Mouse (Mus musculus) stomach, postnatal 0 days (tissue): Measurements from ENCODE around the gene Eif5a. TPM values are rescaled to one million over a fixed set of nuclear protein-coding genes. Genes with fewer than 3 reads are reported as not detected.
"Not testable (repeated sequence)": the region's sequence is repeated elsewhere in the genome, so short reads cannot be mapped to it uniquely, and the experiment has no call there.

Experiments
- ATAC-seq: fragments of 200-750 bp; cut with Nextera tagmentation; 2 replicates; pipeline ENCODE4 v1.8.0; 2017; ENCODE audit not compliant: low FRiP score, low TSS enrichment
- DNase-seq: peaks from one replicate; pipeline ENCODE4 v3.0.0-alpha.2; 2016; ENCODE audit warnings: low spot score
- H3K27ac ChIP-seq: fragments of 300-500 bp; sonication (generic); replicated peaks from 2 replicates; pipeline ENCODE4 v1.5.1; 2014; ENCODE audit warnings: mild to moderate bottlenecking, control low read depth
- H3K27me3 ChIP-seq: fragments of 300-500 bp; sonication (generic); 2 replicates; pipeline ENCODE4 v1.6.1; 2014; ENCODE audit warnings: low read length; ENCODE audit not compliant: control insufficient read depth, insufficient read depth
- H3K36me3 ChIP-seq: fragments of 300-500 bp; sonication (generic); 2 replicates; pipeline ENCODE4 v1.6.1; 2014; ENCODE audit warnings: low read length, mixed read lengths; ENCODE audit not compliant: control insufficient read depth, insufficient read depth
- H3K4me1 ChIP-seq: fragments of 300-500 bp; sonication (generic); replicated peaks from 2 replicates; pipeline ENCODE4 v1.6.1; 2014; ENCODE audit warnings: antibody characterized with exemption; ENCODE audit not compliant: control insufficient read depth, insufficient read depth
- H3K4me2 ChIP-seq: fragments of 300-500 bp; sonication (generic); replicated peaks from 2 replicates; pipeline ENCODE4 v1.6.1; 2014; ENCODE audit warnings: low read depth, mild to moderate bottlenecking, control low read depth, moderate library complexity
- H3K4me3 ChIP-seq: fragments of 300-500 bp; sonication (generic); 2 replicates; pipeline ENCODE4 v1.5.1; 2014; ENCODE audit warnings: low read depth, low read length, control low read depth
- H3K9ac ChIP-seq: fragments of 300-500 bp; sonication (generic); 2 replicates; pipeline ENCODE4 v1.6.1; 2014; ENCODE audit warnings: mild to moderate bottlenecking, low read length, control low read depth, mixed read lengths
- H3K9me3 ChIP-seq: fragments of 300-500 bp; sonication (generic); 2 replicates; pipeline ENCODE4 v1.6.1; 2016; ENCODE audit warnings: low read length; ENCODE audit not compliant: control insufficient read depth
- CTCF ChIP-seq: IDR thresholded peaks from 2 replicates; pipeline ENCODE4 v1.5.1; 2016; ENCODE audit warnings: antibody characterized with exemption, low read depth, mild to moderate bottlenecking, moderate library complexity
- EP300 ChIP-seq: optimal IDR thresholded peaks from 2 replicates; pipeline ENCODE3; 2016; ENCODE audit warnings: antibody characterized with exemption
- WGBS: fragments of 180-500 bp; shearing (Covaris S2); extraction: QIAGEN DNeasy Blood & Tissue Kit; methylation state at CpG from one replicate; pipeline ENCODE4 v1.1.7; 2014; 5-methylcytosine and 5-hydroxymethylcytosine counted together
- polyA plus RNA-seq: library from polyadenylated mRNA; unstranded; fragments of >200 nt; fragmentation: Nextera tagmentation; extraction: Ambion mirVana; gene quantifications from 2 replicates; pipeline ENCODE4 v1.2.1, GENCODE M21; 2015

Gene Eif5a
- polyA plus RNA-seq, 1 experiment from 2014 or later, result 1,205 TPM

GRCm38 (mm10) chr11:69931769-69932168 lies 10.0 kb upstream of the Eif5a start:
- DNase-seq, result no peak
- Histone ChIP-seq H3K27ac (no peak overlapping the region), H3K9ac (no peak overlapping the region), H3K27me3 (no peaks in the 10 kb centered on the region), H3K36me3 (no peaks in the 10 kb centered on the region), H3K4me3 (no peak overlapping the region), H3K4me2 (no peak overlapping the region), H3K9me3 (no peaks in the 10 kb centered on the region), H3K4me1 (peaks cover 4% of the 10 kb centered on the region)
- no peak for ATAC-seq
- TF ChIP-seq CTCF, result no peak
- TF ChIP-seq EP300, result no peak
- 69% methylated on average over 8 of the region's 8 CpGs for WGBS

GRCm38 (mm10) chr11:69930967-69931537 lies 9.3 kb upstream of the Eif5a start:
- Histone ChIP-seq H3K4me2 (no peak overlapping the region), H3K4me1 (peaks cover 3% of the 10 kb centered on the region), H3K9ac (no peak overlapping the region), H3K4me3 (no peak overlapping the region), H3K27ac (no peak overlapping the region), H3K36me3 (no peaks in the 10 kb centered on the region), H3K27me3 (no peaks in the 10 kb centered on the region), H3K9me3 (no peaks in the 10 kb centered on the region)
- TF ChIP-seq CTCF (no peak), EP300 (no peak)
- no peak for ATAC-seq
- 77% methylated on average over 3 of the region's 3 CpGs for WGBS
- DNase-seq, result no peak

DNA sequence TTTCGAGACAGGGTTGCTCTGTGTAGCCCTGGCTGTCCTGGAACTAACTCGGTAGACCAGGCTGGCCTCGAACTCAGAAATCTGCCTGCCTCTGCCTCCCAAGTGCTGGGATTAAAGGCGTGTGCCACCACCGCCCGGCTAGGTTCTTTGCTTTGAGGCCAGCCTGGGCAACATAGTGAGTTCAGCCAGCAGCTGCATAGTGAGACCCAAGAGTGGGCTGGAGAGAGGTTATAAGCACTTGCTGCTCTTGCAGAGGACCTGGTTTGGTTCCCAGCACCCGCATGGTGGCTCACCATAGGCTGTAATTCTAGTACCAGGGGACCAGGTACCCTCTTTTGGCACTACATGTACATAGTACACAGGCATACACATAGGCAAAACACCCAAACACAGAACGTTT lies 8.4 kb upstream of the Eif5a start:
- H3K4me2 ChIP-seq, H3K4me1 ChIP-seq, H3K27me3 ChIP-seq, H3K4me3 ChIP-seq, H3K36me3 ChIP-seq, H3K9me3 ChIP-seq, ATAC-seq, H3K27ac ChIP-seq, H3K9ac ChIP-seq, DNase-seq: not testable (repeated sequence)
- WGBS, result 86% methylated on average over 8 of the region's 8 CpGs

GRCm38 (mm10) chr11:69929712-69930111 lies 8.0 kb upstream of the Eif5a start:
- H3K4me1 ChIP-seq, result no peaks in the 10 kb centered on the region
- no peaks in the 10 kb centered on the region for H3K36me3 ChIP-seq
- no peak for ATAC-seq
- H3K27ac ChIP-seq, result no peak overlapping the region
- no peaks in the 10 kb centered on the region for H3K27me3 ChIP-seq
- TF ChIP-seq CTCF, result no peak
- TF ChIP-seq EP300, result no peak
- H3K9ac ChIP-seq, result no peak overlapping the region
- H3K9me3 ChIP-seq, result no peaks in the 10 kb centered on the region
- no peak overlapping the region for H3K4me2 ChIP-seq
- H3K4me3 ChIP-seq, result no peak overlapping the region
- no peak for DNase-seq
- 30% methylated on average over 4 of the region's 4 CpGs for WGBS

- Histone ChIP-seq H3K27me3 (no peaks in the 10 kb centered on the region), H3K4me3 (no peak overlapping the region), H3K27ac (no peak overlapping the region), H3K4me2 (no peak overlapping the region), H3K36me3 (no peaks in the 10 kb centered on the region), H3K9me3 (no peaks in the 10 kb centered on the region), H3K9ac (no peak overlapping the region), H3K4me1 (no peaks in the 10 kb centered on the region)
- TF ChIP-seq CTCF, result peak; percentile 19; the same call in 1 of the 2 replicates
- no peak for TF ChIP-seq EP300
- no peak for DNase-seq
- ATAC-seq, result no peak
- 90% methylated on average over 2 of the region's 2 CpGs for WGBS
Observed at GRCm38 (mm10) chr11:69927501-69927900, 5.7 kb upstream of the Eif5a start.

DNA sequence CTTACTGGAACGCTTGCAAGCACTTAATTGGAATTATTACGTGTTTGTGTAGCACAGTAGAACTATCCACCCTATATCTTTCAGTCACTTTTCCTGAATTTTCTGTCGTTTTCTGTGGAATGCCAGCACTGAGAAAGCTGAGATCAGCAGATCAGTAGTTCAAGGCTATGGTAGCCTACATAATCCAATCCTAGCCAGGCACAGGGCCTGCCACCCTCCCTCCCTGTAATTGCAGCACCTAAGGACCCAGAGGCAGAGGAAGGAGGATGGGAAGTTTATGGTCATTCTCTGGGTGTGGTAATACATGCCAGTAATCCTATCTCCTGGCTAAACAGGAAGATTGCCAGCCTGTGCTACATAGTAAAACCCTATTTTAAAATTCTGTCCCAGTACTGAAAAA lies 1.0 kb upstream of the Eif5a start:
- no peak overlapping the region for H3K27ac ChIP-seq
- no peaks in the 10 kb centered on the region for H3K27me3 ChIP-seq
- peaks cover 5% of the 10 kb centered on the region for H3K36me3 ChIP-seq
- TF ChIP-seq EP300 (no peak), CTCF (no peak)
- H3K9ac ChIP-seq, result no peak overlapping the region
- 57% methylated on average over 3 of the region's 3 CpGs for WGBS
- H3K4me2 ChIP-seq, result peak overlapping the region; percentile 42; the same call in 1 of the 2 replicates
- ATAC-seq (no peak), DNase-seq (peak; percentile 13)
- H3K4me1 ChIP-seq, result 0 out of 2 replicates have a peak, but pooled peaks cover 2% of the 10 kb centered on the region
- no peak overlapping the region for H3K4me3 ChIP-seq
- H3K9me3 ChIP-seq, result no peaks in the 10 kb centered on the region
